Mouse (Mus musculus) gonadal fat pad, adult 2 months (tissue): ENCODE measurements around the gene Prkg1. TPM values are rescaled to one million over a fixed set of nuclear protein-coding genes. Genes with fewer than 3 reads are reported as not detected.

Source experiments
- DNase-seq: peaks from one replicate; pipeline ENCODE4 v3.0.0-alpha.2; 2012; ENCODE audit warnings: low read depth
- polyA plus RNA-seq: library from polyadenylated mRNA; depleted of rRNA; stranded (reverse); fragments of >200 nt; gene quantifications from 2 replicates; pipeline ENCODE4 v1.2.3, GENCODE M21; 2012

The Prkg1 gene
- polyA plus RNA-seq, 1 experiment: 2.2 TPM

- no peak for DNase-seq
Observed at GRCm38 (mm10) chr19:31746635-31747034, 18.2 kb downstream of the Prkg1 start.

- no peak for DNase-seq
Observed at GRCm38 (mm10) chr19:31743241-31744045, 21.4 kb downstream of the Prkg1 start.

GRCm38 (mm10) chr19:31714900-31715299 lies 49.9 kb downstream of the Prkg1 start:
- no peak for DNase-seq

GRCm38 (mm10) chr19:31714418-31714817 lies 50.4 kb downstream of the Prkg1 start:
- no peak for DNase-seq

GRCm38 (mm10) chr19:31713321-31713720 lies 51.5 kb downstream of the Prkg1 start:
- no peak for DNase-seq

GRCm38 (mm10) chr19:31710336-31710735 lies 54.5 kb downstream of the Prkg1 start:
- no peak for DNase-seq

GRCm38 (mm10) chr19:31703991-31704390 lies 60.8 kb downstream of the Prkg1 start:
- no peak for DNase-seq

GRCm38 (mm10) chr19:31698916-31699315 lies 65.9 kb downstream of the Prkg1 start:
- DNase-seq: no peak

GRCm38 (mm10) chr19:31680821-31681220 lies 84.0 kb downstream of the Prkg1 start:
- DNase-seq: no peak

GRCm38 (mm10) chr19:31678324-31678723 lies 86.5 kb downstream of the Prkg1 start:
- DNase-seq: no peak

GRCm38 (mm10) chr19:31671726-31672125 lies 93.1 kb downstream of the Prkg1 start:
- DNase-seq: no peak

- DNase-seq: no peak
Observed at GRCm38 (mm10) chr19:31665007-31665406, 99.8 kb downstream of the Prkg1 start.

GRCm38 (mm10) chr19:31664159-31664991 lies 100.5 kb downstream of the Prkg1 start:
- no peak for DNase-seq

GRCm38 (mm10) chr19:31663437-31664158 lies 101.2 kb downstream of the Prkg1 start:
- DNase-seq: no peak

- DNase-seq: no peak
Observed at GRCm38 (mm10) chr19:31662802-31663201, 102.0 kb downstream of the Prkg1 start.

- no peak for DNase-seq
Observed at GRCm38 (mm10) chr19:31658751-31659397, 106.0 kb downstream of the Prkg1 start.

GRCm38 (mm10) chr19:31656256-31656655 lies 108.6 kb downstream of the Prkg1 start:
- DNase-seq: no peak

- no peak for DNase-seq
Observed at GRCm38 (mm10) chr19:31655826-31656225, 109.0 kb downstream of the Prkg1 start.

GRCm38 (mm10) chr19:31654022-31654421 lies 110.8 kb downstream of the Prkg1 start:
- no peak for DNase-seq

GRCm38 (mm10) chr19:31650452-31650851 lies 114.4 kb downstream of the Prkg1 start:
- no peak for DNase-seq

GRCm38 (mm10) chr19:31647492-31647891 lies 117.3 kb downstream of the Prkg1 start:
- DNase-seq: no peak
